Mouse (Mus musculus): ENCODE results near the gene Mrpl20.

DNA sequence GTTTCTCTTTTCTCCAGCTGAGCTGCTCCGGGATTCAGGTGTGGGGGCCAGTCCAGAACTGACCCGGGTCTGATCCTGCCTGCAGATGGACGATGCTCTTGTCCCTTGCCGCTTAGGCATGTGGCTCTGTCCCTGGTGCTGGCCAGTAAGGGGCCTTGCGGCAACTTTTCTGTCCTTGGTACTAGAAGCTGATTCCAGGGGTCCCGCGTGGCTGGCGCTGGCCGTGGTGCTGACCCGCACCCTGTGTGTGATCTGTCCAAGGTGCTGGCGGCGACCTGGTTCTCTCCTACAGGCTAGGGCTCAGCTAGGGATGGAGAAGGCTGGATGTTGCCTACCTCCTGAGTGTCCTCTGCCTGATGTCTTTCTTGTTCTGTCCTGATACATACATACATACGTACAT is 56.6 kb downstream of the Mrpl20 start:
- TF ChIP-seq CTCF (IDR thresholded peaks at IDR 0.05; ENCODE audit: control insufficient read depth, insufficient read depth, low read length) (no peak), POLR2A (IDR thresholded peaks at IDR 0.05; ENCODE audit: borderline replicate concordance, control insufficient read depth, low read depth, low read length) (no peak)

Measured in bone marrow, adult 2 months (tissue).